Mouse (Mus musculus): ENCODE data around the gene Gm10053. TPM values are rescaled to one million over a fixed set of nuclear protein-coding genes. Genes with fewer than 3 reads are reported as not detected.
"Not testable (repeated sequence)": the region's sequence is repeated elsewhere in the genome, so short reads cannot be mapped to it uniquely, and the experiment has no call there.

The Gm10053 gene
- 57.5 and 59.1 TPM in 2 replicates for polyA plus RNA-seq (2012; rRNA removed)

- not testable (repeated sequence) for DNase-seq (ENCODE audit: low read depth, low spot score)
- WGBS, result 68% methylated on average over 23 of the region's 26 CpGs
These were observed at the start of gene Gm10053 for GRCm38 (mm10) chr19:24875129-24875870. Gm10053 (plus strand) TSS chr19:24875686.

- DNase-seq (ENCODE audit: low read depth, low spot score), result no peak
- 60% methylated on average over 3 of the region's 3 CpGs for WGBS
These were observed 33.4 kb upstream of the Gm10053 start for GRCm38 (mm10) chr19:24842080-24842479.

GRCm38 (mm10) chr19:24845007-24845546 lies 30.4 kb upstream of the Gm10053 start:
- no peak for DNase-seq (ENCODE audit: low read depth, low spot score)
- 56% methylated on average over 7 of the region's 7 CpGs for WGBS

- no peak for DNase-seq (ENCODE audit: low read depth, low spot score)
- WGBS, result 28% methylated on average over 7 of the region's 7 CpGs
These were observed 27.1 kb upstream of the Gm10053 start for GRCm38 (mm10) chr19:24848345-24848744.

- WGBS, result 74% methylated on average over 2 of the region's 2 CpGs
These were observed 26.6 kb upstream of the Gm10053 start for GRCm38 (mm10) chr19:24848844-24849243.

GRCm38 (mm10) chr19:24851456-24852315 lies 23.8 kb upstream of the Gm10053 start:
- 60% methylated on average over 21 of the region's 21 CpGs for WGBS
- no peak for DNase-seq (ENCODE audit: low read depth, low spot score)

More at GRCm38 (mm10) chr19:24848844-24849243, 26.6 kb upstream of the Gm10053 start:
- no peak for DNase-seq (ENCODE audit: low read depth, low spot score)

- 16% methylated on average over 13 of the region's 13 CpGs for WGBS
- no peak for DNase-seq (ENCODE audit: low read depth, low spot score)
These were observed 14.2 kb upstream of the Gm10053 start for GRCm38 (mm10) chr19:24861276-24861611.

GRCm38 (mm10) chr19:24861612-24862451 lies 13.7 kb upstream of the Gm10053 start, which contains the start of gene Pgm5:
Pgm5 (minus strand) TSS chr19:24861855.
- no peak for DNase-seq (ENCODE audit: low read depth, low spot score)

GRCm38 (mm10) chr19:24865436-24865835 lies 10.1 kb upstream of the Gm10053 start:
- 85% methylated on average over 9 of the region's 9 CpGs for WGBS
- DNase-seq (ENCODE audit: low read depth, low spot score), result no peak

More at GRCm38 (mm10) chr19:24861612-24862451, 13.7 kb upstream of the Gm10053 start, which contains the start of gene Pgm5:
- 3% methylated on average over 39 of the region's 39 CpGs for WGBS

GRCm38 (mm10) chr19:24871037-24871635 lies 4.3 kb upstream of the Gm10053 start:
- 8% methylated on average over 18 of the region's 18 CpGs for WGBS
- peak; percentile 43 for DNase-seq (ENCODE audit: low read depth, low spot score)

GRCm38 (mm10) chr19:24873873-24874272 lies 1.6 kb upstream of the Gm10053 start:
- DNase-seq (ENCODE audit: low read depth, low spot score), result no peak
- WGBS, result 33% methylated on average over 2 of the region's 2 CpGs

GRCm38 (mm10) chr19:24881237-24881636 lies 5.8 kb downstream of the Gm10053 start:
- whole genome bisulfite sequencing, result 62% methylated on average over 4 of the region's 4 CpGs
- DNase-seq (ENCODE audit: low read depth, low spot score), result no peak

GRCm38 (mm10) chr19:24885504-24885903 lies 10.0 kb downstream of the Gm10053 start:
- 5% methylated on average over 5 of the region's 5 CpGs for WGBS
- no peak for DNase-seq (ENCODE audit: low read depth, low spot score)

GRCm38 (mm10) chr19:24886888-24887287 lies 11.4 kb downstream of the Gm10053 start:
- DNase-seq (ENCODE audit: low read depth, low spot score), result no peak
- WGBS, result 65% methylated on average over 3 of the region's 3 CpGs

- no peak for DNase-seq (ENCODE audit: low read depth, low spot score)
- 25% methylated on average over 4 of the region's 4 CpGs for WGBS
These were observed 21.1 kb downstream of the Gm10053 start for GRCm38 (mm10) chr19:24896536-24896935.

GRCm38 (mm10) chr19:24897006-24897895 lies 21.8 kb downstream of the Gm10053 start:
- no peak for DNase-seq (ENCODE audit: low read depth, low spot score)
- 3% methylated on average over 57 of the region's 57 CpGs for WGBS

GRCm38 (mm10) chr19:24897896-24898736 lies 22.6 kb downstream of the Gm10053 start:
- DNase-seq (ENCODE audit: low read depth, low spot score), result no peak

More at GRCm38 (mm10) chr19:24897896-24898736, 22.6 kb downstream of the Gm10053 start:
- 7% methylated on average over 20 of the region's 20 CpGs for WGBS
